Mouse (Mus musculus): Measurements from ENCODE around the gene Kyat1.
A peak's percentile ranks its signal among the peaks of the same experiment; 100 is the strongest.
"Not testable (repeated sequence)": the region's sequence is repeated elsewhere in the genome, so short reads cannot be mapped to it uniquely, and the experiment has no call there.

Kyat1 gene

GRCm38 (mm10) chr2:30171371-30171996 lies 34.2 kb downstream of the Kyat1 start, which contains the start of gene Endog:
Endog (plus strand) TSS chr2:30171493.
- peak; percentile 95 to 96 for DNase-seq

DNA sequence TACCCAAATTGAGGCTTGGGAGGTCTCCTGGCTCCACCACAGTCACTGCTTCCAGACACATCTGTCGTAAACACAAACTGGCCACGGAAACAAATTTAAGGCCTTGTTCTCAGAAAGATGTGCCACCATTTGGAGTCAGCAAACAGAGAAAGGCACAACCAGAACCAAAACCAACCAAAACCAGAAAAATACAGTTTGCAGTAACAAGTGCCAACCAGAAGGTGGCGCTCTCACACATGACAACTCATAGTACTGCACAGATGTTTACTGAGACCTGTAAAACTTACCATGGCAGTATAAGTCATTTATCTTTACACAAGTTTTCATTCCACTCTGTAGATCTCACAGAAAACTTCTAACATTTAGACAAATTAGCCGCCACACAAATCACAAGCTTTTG lies 39.0 kb downstream of the Kyat1 start:
- no peak for DNase-seq

DNA sequence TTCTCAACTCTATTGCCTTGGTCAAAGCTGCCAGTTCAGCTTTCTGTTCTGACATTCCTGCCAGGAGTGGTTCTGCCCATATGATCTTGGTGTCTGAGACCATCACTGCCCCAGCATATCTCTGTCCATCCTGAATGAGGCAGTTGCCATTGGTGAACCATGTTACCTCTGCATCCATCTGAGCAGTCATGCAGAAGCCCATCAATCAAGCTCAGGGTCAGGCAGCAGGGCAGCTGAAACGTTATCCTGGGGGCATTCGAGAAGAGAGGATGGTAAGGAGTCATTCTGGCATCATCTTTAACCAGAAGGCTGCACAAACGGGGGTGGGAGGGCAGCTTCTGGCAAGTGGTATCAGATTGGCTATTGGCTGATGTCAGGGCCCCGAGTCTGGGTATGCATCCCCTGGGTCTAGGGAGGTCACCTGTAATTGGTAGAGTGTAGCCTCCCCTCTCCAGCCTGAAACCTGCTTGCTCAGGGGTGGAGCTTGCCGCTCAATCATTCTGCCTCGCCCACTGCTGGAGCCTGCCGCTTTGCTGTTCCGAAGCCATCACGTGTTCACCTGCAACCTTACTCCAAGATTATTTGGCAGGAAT lies 41.2 kb downstream of the Kyat1 start:
- DNase-seq, result no peak

GRCm38 (mm10) chr2:30161809-30162208 lies 43.8 kb downstream of the Kyat1 start:
- peak in 1 of 2 experiments; percentile 69 for DNase-seq

- DNase-seq, result not testable (repeated sequence)
These were observed 45.8 kb downstream of the Kyat1 start for GRCm38 (mm10) chr2:30159871-30160270.

DNA sequence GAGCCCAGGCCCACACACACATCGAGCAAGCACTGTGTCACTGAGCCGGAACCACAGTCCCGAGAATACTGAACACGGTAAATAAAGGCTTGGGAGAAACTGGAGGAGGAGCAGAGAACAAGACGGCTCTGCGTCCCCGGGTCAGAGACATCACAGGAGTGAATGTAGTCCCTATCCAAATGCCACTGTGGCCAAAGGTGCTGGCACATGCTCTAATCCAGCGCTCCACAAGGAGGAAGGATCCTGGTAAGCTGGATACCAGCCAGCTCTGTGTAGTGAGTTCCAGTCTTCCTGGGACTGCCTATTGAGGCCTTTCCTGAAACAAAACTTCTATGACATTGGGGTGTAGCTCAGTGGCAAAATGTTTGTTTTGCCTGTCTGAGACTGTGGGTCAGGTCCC lies 53.0 kb downstream of the Kyat1 start:
- no peak for DNase-seq

- DNase-seq, result no peak
These were observed 53.8 kb downstream of the Kyat1 start for GRCm38 (mm10) chr2:30151840-30152239.

DNA sequence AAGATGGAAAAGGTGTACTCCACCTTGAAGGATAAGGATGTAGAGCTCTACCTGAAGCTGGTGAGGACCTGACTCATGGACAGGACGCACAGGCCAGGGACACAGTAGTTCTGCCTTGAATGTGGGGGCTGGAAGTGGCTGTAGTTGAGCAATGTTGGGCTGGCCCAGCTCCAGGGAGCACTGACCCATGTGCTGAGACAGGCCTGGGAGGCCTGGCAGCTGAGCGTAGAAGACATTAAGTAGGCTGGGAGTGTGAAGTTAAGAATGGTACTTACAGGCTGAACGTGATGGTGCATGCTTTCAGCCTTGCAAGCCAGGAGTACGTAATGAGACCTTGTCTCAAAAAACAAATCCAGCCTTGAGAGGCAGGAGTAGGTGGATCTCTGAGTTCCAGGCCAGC lies 58.2 kb downstream of the Kyat1 start:
- no peak for DNase-seq

GRCm38 (mm10) chr2:30144436-30144835 lies 61.2 kb downstream of the Kyat1 start:
- DNase-seq, result no peak

GRCm38 (mm10) chr2:30140021-30140420 lies 65.6 kb downstream of the Kyat1 start:
- peak; percentile 83 to 87 for DNase-seq

DNA sequence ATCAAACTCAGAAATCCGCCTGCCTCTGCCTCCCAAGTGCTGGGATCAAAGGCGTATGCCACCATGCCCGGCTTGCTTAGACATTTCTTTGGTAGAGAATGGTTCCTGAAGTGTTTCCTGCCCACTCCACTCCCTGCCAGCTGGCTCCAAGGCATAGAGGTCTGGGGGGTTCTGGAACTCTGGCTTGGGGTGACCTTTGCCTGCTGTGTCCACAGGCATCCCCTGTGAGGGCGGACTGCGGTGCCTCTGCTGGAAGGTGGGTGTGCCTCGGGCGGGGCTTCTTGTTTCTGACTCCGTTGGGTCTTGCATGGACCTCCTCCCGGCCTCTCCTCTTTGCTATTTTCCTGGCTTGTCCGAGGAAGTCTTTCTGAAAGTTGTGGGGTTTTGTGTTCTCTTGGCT lies 69.2 kb downstream of the Kyat1 start:
- DNase-seq, result no peak

Measured in cerebellum, postnatal 25 days (tissue).